Mouse (Mus musculus): ENCODE data around the gene Glis3. TPM values are rescaled to one million over a fixed set of nuclear protein-coding genes. Genes with fewer than 3 reads are reported as not detected.

Glis3 gene
- total and polyA plus RNA-seq, 2 experiments from 2014 or later: 1.8 to 16.2 TPM

- Histone ChIP-seq H3K4me2 (ENCODE audit: low read depth, low read length) (no peak overlapping the region), H3K4me3 (ENCODE audit: low read length) (no peak overlapping the region), H3K9me3 (ENCODE audit: low read length) (no peaks in the 10 kb centered on the region), H3K27ac (no peak overlapping the region), H3K36me3 (ENCODE audit: insufficient read depth, low read length) (no peaks in the 10 kb centered on the region), H3K9ac (replicated peaks; ENCODE audit: low read length) (no peak overlapping the region), H3K27me3 (ENCODE audit: insufficient read depth, low read length) (no peaks in the 10 kb centered on the region), H3K4me1 (ENCODE audit: insufficient read depth, low read length) (no peaks in the 10 kb centered on the region; the same call in 1 of the 2 replicates)
- no peak for ATAC-seq
- WGBS: 61% methylated on average over 5 of the region's 5 CpGs
- DNase-seq (ENCODE audit: low spot score): no peak
- TF ChIP-seq CTCF (IDR thresholded peaks at IDR 0.05; ENCODE audit: low read depth): no peak
These were observed 302.0 kb downstream of the Glis3 start for GRCm38 (mm10) chr19:28377788-28378295.

GRCm38 (mm10) chr19:28376401-28376800 lies 303.5 kb downstream of the Glis3 start:
- Histone ChIP-seq H3K27me3 (ENCODE audit: insufficient read depth, low read length) (no peaks in the 10 kb centered on the region), H3K9ac (replicated peaks; ENCODE audit: low read length) (no peak overlapping the region), H3K9me3 (ENCODE audit: low read length) (no peaks in the 10 kb centered on the region), H3K4me1 (ENCODE audit: insufficient read depth, low read length) (no peaks in the 10 kb centered on the region; the same call in 1 of the 2 replicates), H3K27ac (no peak overlapping the region), H3K36me3 (ENCODE audit: insufficient read depth, low read length) (no peaks in the 10 kb centered on the region), H3K4me2 (ENCODE audit: low read depth, low read length) (no peak overlapping the region), H3K4me3 (ENCODE audit: low read length) (no peak overlapping the region)
- ATAC-seq (no peak), DNase-seq (ENCODE audit: low spot score) (peak; percentile 44)
- whole genome bisulfite sequencing: 44% methylated on average over 1 of the region's 1 CpGs
- TF ChIP-seq CTCF (IDR thresholded peaks at IDR 0.05; ENCODE audit: low read depth): no peak

- no peak for TF ChIP-seq CTCF (IDR thresholded peaks at IDR 0.05; ENCODE audit: low read depth)
- WGBS: 70% methylated on average over 2 of the region's 2 CpGs
- H3K27ac ChIP-seq: no peak overlapping the region
- no peak overlapping the region for H3K9ac ChIP-seq (replicated peaks; ENCODE audit: low read length)
- no peaks in the 10 kb centered on the region for H3K9me3 ChIP-seq (ENCODE audit: low read length)
- DNase-seq (ENCODE audit: low spot score) (no peak), ATAC-seq (no peak)
- no peak overlapping the region for H3K4me2 ChIP-seq (ENCODE audit: low read depth, low read length)
- no peaks in the 10 kb centered on the region for H3K27me3 ChIP-seq (ENCODE audit: insufficient read depth, low read length)
- no peaks in the 10 kb centered on the region; the same call in 1 of the 2 replicates for H3K4me1 ChIP-seq (ENCODE audit: insufficient read depth, low read length)
- no peaks in the 10 kb centered on the region for H3K36me3 ChIP-seq (ENCODE audit: insufficient read depth, low read length)
- H3K4me3 ChIP-seq (ENCODE audit: low read length): no peak overlapping the region
These were observed 304.1 kb downstream of the Glis3 start for GRCm38 (mm10) chr19:28375746-28376145.

GRCm38 (mm10) chr19:28374524-28374923 lies 305.4 kb downstream of the Glis3 start:
- Histone ChIP-seq H3K27me3 (ENCODE audit: insufficient read depth, low read length) (no peaks in the 10 kb centered on the region), H3K9ac (replicated peaks; ENCODE audit: low read length) (no peak overlapping the region), H3K27ac (no peak overlapping the region), H3K4me2 (ENCODE audit: low read depth, low read length) (no peak overlapping the region), H3K4me1 (ENCODE audit: insufficient read depth, low read length) (no peaks in the 10 kb centered on the region), H3K36me3 (ENCODE audit: insufficient read depth, low read length) (no peaks in the 10 kb centered on the region), H3K4me3 (ENCODE audit: low read length) (no peak overlapping the region), H3K9me3 (ENCODE audit: low read length) (no peaks in the 10 kb centered on the region)
- DNase-seq (ENCODE audit: low spot score) (no peak), ATAC-seq (no peak)
- no peak for TF ChIP-seq CTCF (IDR thresholded peaks at IDR 0.05; ENCODE audit: low read depth)
- 41% methylated on average over 2 of the region's 2 CpGs for WGBS

GRCm38 (mm10) chr19:28368215-28368614 lies 311.7 kb downstream of the Glis3 start:
- ATAC-seq: no peak
- H3K27ac ChIP-seq: no peak overlapping the region

DNA sequence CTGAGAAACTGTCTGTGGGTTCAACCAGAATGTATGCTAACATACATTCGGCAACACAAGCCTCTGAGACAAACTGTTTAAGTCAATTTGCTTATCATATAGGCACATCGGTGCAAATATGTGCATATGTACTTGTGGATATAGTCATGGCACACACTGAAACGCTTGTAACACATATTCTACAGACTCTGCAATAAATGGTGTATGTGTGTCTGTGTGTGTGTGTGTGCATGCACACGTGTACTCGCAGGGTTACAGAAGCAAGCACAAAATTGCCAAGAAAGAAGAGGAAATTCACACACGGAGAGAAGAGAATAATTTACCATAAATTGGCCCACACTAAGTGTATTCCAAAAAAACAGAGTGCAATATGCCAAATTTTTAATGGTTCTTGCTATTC lies 312.6 kb downstream of the Glis3 start:
- no peaks in the 10 kb centered on the region for H3K36me3 ChIP-seq (ENCODE audit: insufficient read depth, low read length)
- no peak overlapping the region for H3K9ac ChIP-seq (replicated peaks; ENCODE audit: low read length)
- WGBS: 83% methylated on average over 6 of the region's 6 CpGs
- ATAC-seq (no peak), DNase-seq (ENCODE audit: low spot score) (no peak)
- no peaks in the 10 kb centered on the region for H3K4me1 ChIP-seq (ENCODE audit: insufficient read depth, low read length)
- H3K27me3 ChIP-seq (ENCODE audit: insufficient read depth, low read length): no peaks in the 10 kb centered on the region
- TF ChIP-seq CTCF (IDR thresholded peaks at IDR 0.05; ENCODE audit: low read depth): no peak
- no peak overlapping the region for H3K4me3 ChIP-seq (ENCODE audit: low read length)
- no peak overlapping the region for H3K4me2 ChIP-seq (ENCODE audit: low read depth, low read length)
- no peak overlapping the region for H3K27ac ChIP-seq
- no peaks in the 10 kb centered on the region for H3K9me3 ChIP-seq (ENCODE audit: low read length)

More at GRCm38 (mm10) chr19:28368215-28368614, 311.7 kb downstream of the Glis3 start:
- DNase-seq (ENCODE audit: low spot score): no peak
- no peak for TF ChIP-seq CTCF (IDR thresholded peaks at IDR 0.05; ENCODE audit: low read depth)
- no peaks in the 10 kb centered on the region for H3K9me3 ChIP-seq (ENCODE audit: low read length)
- no peaks in the 10 kb centered on the region for H3K27me3 ChIP-seq (ENCODE audit: insufficient read depth, low read length)
- no peak overlapping the region for H3K4me3 ChIP-seq (ENCODE audit: low read length)
- no peaks in the 10 kb centered on the region for H3K36me3 ChIP-seq (ENCODE audit: insufficient read depth, low read length)
- no peaks in the 10 kb centered on the region for H3K4me1 ChIP-seq (ENCODE audit: insufficient read depth, low read length)
- H3K9ac ChIP-seq (replicated peaks; ENCODE audit: low read length): no peak overlapping the region
- no peak overlapping the region for H3K4me2 ChIP-seq (ENCODE audit: low read depth, low read length)
- 70% methylated on average over 4 of the region's 4 CpGs for WGBS

GRCm38 (mm10) chr19:28366766-28367165 lies 313.1 kb downstream of the Glis3 start:
- TF ChIP-seq CTCF (IDR thresholded peaks at IDR 0.05; ENCODE audit: low read depth): no peak
- no peak overlapping the region for H3K27ac ChIP-seq

More at GRCm38 (mm10) chr19:28366766-28367165, 313.1 kb downstream of the Glis3 start:
- DNase-seq (ENCODE audit: low spot score) (no peak), ATAC-seq (no peak)
- Histone ChIP-seq H3K4me1 (ENCODE audit: insufficient read depth, low read length) (no peaks in the 10 kb centered on the region), H3K4me2 (ENCODE audit: low read depth, low read length) (no peak overlapping the region), H3K9me3 (ENCODE audit: low read length) (no peaks in the 10 kb centered on the region), H3K9ac (replicated peaks; ENCODE audit: low read length) (no peak overlapping the region), H3K36me3 (ENCODE audit: insufficient read depth, low read length) (no peaks in the 10 kb centered on the region), H3K27me3 (ENCODE audit: insufficient read depth, low read length) (no peaks in the 10 kb centered on the region), H3K4me3 (ENCODE audit: low read length) (no peak overlapping the region)
- WGBS: 63% methylated on average over 1 of the region's 1 CpGs

Data from hindbrain, postnatal 0 days (tissue).